ENCODE assay signal across 17 mouse cellular contexts in the genomic region with DNA sequence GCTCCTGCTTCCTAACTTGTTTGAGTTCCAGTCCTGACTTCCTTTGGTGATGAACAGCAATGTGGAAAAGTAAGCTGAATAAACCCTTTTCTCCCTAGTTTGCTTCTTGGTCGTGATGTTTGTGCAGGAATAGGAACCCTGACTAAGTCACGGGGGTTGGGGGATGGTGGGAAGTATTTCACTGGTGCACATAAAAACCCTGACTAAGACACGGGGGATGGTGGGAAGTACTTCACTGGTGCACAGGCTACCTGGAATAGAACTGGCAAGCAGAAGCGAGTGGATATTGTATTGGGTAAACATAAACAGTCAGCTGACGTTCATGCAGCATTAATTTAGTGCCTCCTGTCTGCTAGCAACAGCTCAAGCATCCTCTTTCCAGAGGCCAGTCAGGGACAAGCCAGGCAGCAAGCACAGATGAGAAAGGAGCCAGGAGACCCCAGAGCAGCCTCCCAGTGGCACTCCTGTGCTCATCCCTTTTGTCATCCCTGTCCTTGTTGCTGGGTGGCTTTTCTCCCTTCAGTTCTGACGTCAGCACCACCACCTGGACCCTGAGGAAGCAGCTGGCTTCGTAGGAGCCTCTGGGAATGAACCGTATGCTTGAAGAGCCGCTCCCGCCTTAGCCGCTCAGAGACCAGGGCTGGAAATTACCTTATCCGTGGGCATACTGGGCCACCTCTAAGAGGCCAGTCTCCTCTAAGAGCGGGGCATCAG. TPM values are rescaled to one million over a fixed set of nuclear protein-coding genes. Genes with fewer than 3 reads are reported as not detected.
DNase-seq lines count a peak whose midpoint lies in the region; ATAC-seq and TF ChIP-seq lines count a peak whose summit lies in the region.
"Had no signal": no experiment of that assay in that cellular context is flagged by ENCODE, and none has a peak within 500 bp of the region (broad histone marks: within the 10 kb centered on the region; RNA-seq: fewer than 3 reads in every experiment).

No protein-coding gene starts in this region.

- H3K9ac ChIP-seq in kidney, embryonic 14.5 days (ENCODE audit: low read depth, low read length) = peak overlapping the region; percentile 18; the same call in 1 of the 2 replicates
- no peak overlapping the region for H3K9ac ChIP-seq in midbrain, embryonic 16.5 days (ENCODE audit: low read depth, low read length)
- H3K9ac ChIP-seq in intestine, embryonic 16.5 days (ENCODE audit: low read depth, low read length) = 0 out of 2 replicates have a peak overlapping the region, but pooled peaks have one; percentile 10
- H3K9ac ChIP-seq in forebrain, embryonic 13.5 days = no peak overlapping the region
- H3K9ac ChIP-seq: liver, embryonic 14.5 days had no signal

- ATAC-seq in kidney, embryonic 14.5 days (ENCODE audit: low FRiP score, low TSS enrichment) = no peak
- no peak for ATAC-seq in midbrain, embryonic 16.5 days
- ATAC-seq in intestine, embryonic 16.5 days = no peak
- no peak for ATAC-seq in monocyte, adult 5-6 weeks (replicated peaks; ENCODE audit: insufficient number of reproducible peaks, low FRiP score, low TSS enrichment, poor library complexity, severe bottlenecking)
- ATAC-seq in forebrain, embryonic 13.5 days = no peak
- ATAC-seq: activated CD4-positive, CD25-positive, alpha-beta regulatory T cell, adult 4 months had no signal

- H3K4me1 ChIP-seq in kidney, embryonic 14.5 days (ENCODE audit: control insufficient read depth, insufficient read depth, low read length) = peaks cover 23% of the 10 kb centered on the region
- peaks cover 24% of the 10 kb centered on the region for H3K4me1 ChIP-seq in midbrain, embryonic 10.5 days
- H3K4me1 ChIP-seq in midbrain, embryonic 16.5 days (ENCODE audit: control insufficient read depth, insufficient read depth, low read length) = no peaks in the 10 kb centered on the region
- H3K4me1 ChIP-seq in intestine, embryonic 16.5 days (ENCODE audit: control insufficient read depth, insufficient read depth, low read length) = peaks cover 11% of the 10 kb centered on the region
- H3K4me1 ChIP-seq in small intestine, adult 2 months (ENCODE audit: control insufficient read depth, insufficient read depth, insufficient read length, low read length) = peaks cover 7% of the 10 kb centered on the region
- H3K4me1 ChIP-seq in forebrain, embryonic 13.5 days = no peaks in the 10 kb centered on the region

- WGBS in kidney, embryonic 14.5 days = 52% methylated on average over 13 of the region's 13 CpGs
- whole genome bisulfite sequencing in midbrain, embryonic 10.5 days = 76% methylated on average over 13 of the region's 13 CpGs
- 69% methylated on average over 13 of the region's 13 CpGs for WGBS in midbrain, embryonic 16.5 days
- 56% methylated on average over 13 of the region's 13 CpGs for WGBS in intestine, embryonic 16.5 days
- WGBS in small intestine, adult 2 months = 65% methylated on average over 13 of the region's 13 CpGs
- 74% methylated on average over 13 of the region's 13 CpGs for WGBS in forebrain, embryonic 13.5 days

- H3K4me2 ChIP-seq in kidney, embryonic 14.5 days (replicated peaks; ENCODE audit: low read depth, low read length) = no peak overlapping the region
- H3K4me2 ChIP-seq in midbrain, embryonic 16.5 days (ENCODE audit: low read length) = no peak overlapping the region
- no peak overlapping the region for H3K4me2 ChIP-seq in intestine, embryonic 16.5 days (ENCODE audit: low read depth, low read length)
- no peak overlapping the region for H3K4me2 ChIP-seq in forebrain, embryonic 13.5 days
- H3K4me2 ChIP-seq: heart, embryonic 11.5 days; midbrain, embryonic 11.5 days had no signal

- H3K36me3 ChIP-seq in kidney, embryonic 14.5 days (ENCODE audit: control insufficient read depth, insufficient read depth, low read length) = no peaks in the 10 kb centered on the region
- peaks cover 3% of the 10 kb centered on the region; the same call in 1 of the 2 replicates for H3K36me3 ChIP-seq in midbrain, embryonic 10.5 days
- H3K36me3 ChIP-seq in midbrain, embryonic 16.5 days (ENCODE audit: control insufficient read depth, insufficient read depth, low read length) = no peaks in the 10 kb centered on the region
- no peaks in the 10 kb centered on the region for H3K36me3 ChIP-seq in intestine, embryonic 16.5 days (ENCODE audit: control insufficient read depth, insufficient read depth, low read length)
- peaks cover 5% of the 10 kb centered on the region; the same call in 1 of the 2 replicates for H3K36me3 ChIP-seq in small intestine, adult 2 months (ENCODE audit: control insufficient read depth, insufficient read depth, low read length)
- H3K36me3 ChIP-seq in forebrain, embryonic 13.5 days (ENCODE audit: poor library complexity, severe bottlenecking) = no peaks in the 10 kb centered on the region

- DNase-seq in kidney, adult 8-10 months = no peak
- DNase-seq in midbrain, embryonic 10.5 days (ENCODE audit: low spot score) = no peak
- DNase-seq: cerebellum, adult 11 months; heart, postnatal 4 days; kidney, adult 9 months; lung, postnatal 14 days; thymus, adult 18-20 months had no signal

- TF ChIP-seq POLR2A in small intestine, adult 2 months (IDR thresholded peaks at IDR 0.05; ENCODE audit: low read depth, low read length) = no peak

- no peaks in the 10 kb centered on the region for H3K27me3 ChIP-seq in kidney, embryonic 14.5 days (ENCODE audit: control insufficient read depth, insufficient read depth, low read length)
- no peaks in the 10 kb centered on the region for H3K27me3 ChIP-seq in midbrain, embryonic 10.5 days (ENCODE audit: low read depth, poor library complexity, severe bottlenecking)
- no peaks in the 10 kb centered on the region for H3K27me3 ChIP-seq in midbrain, embryonic 16.5 days (ENCODE audit: control insufficient read depth, insufficient read depth, low read depth, low read length)
- H3K27me3 ChIP-seq in intestine, embryonic 16.5 days (replicated peaks; ENCODE audit: control insufficient read depth, insufficient read depth, low read length) = no peaks in the 10 kb centered on the region
- H3K27me3 ChIP-seq in small intestine, adult 2 months (ENCODE audit: control insufficient read depth, insufficient read depth, low read length) = no peaks in the 10 kb centered on the region
- no peaks in the 10 kb centered on the region for H3K27me3 ChIP-seq in forebrain, embryonic 13.5 days

- H3K27ac ChIP-seq in kidney, embryonic 14.5 days (ENCODE audit: low read depth, low read length) = no peak overlapping the region
- H3K27ac ChIP-seq in midbrain, embryonic 10.5 days (replicated peaks) = 0 out of 2 replicates have a peak overlapping the region, but pooled peaks have one; percentile 18
- H3K27ac ChIP-seq in midbrain, embryonic 16.5 days (ENCODE audit: low read length) = no peak overlapping the region
- peak overlapping the region; percentile 57 for H3K27ac ChIP-seq in intestine, embryonic 16.5 days (ENCODE audit: low read length)
- H3K27ac ChIP-seq in small intestine, adult 2 months (ENCODE audit: insufficient read depth, low read depth, low read length) = peak overlapping the region; percentile 18; the same call in 1 of the 2 replicates
- H3K27ac ChIP-seq in forebrain, embryonic 13.5 days = no peak overlapping the region
- H3K27ac ChIP-seq: liver, embryonic 14.5 days had no signal

- no peak overlapping the region for H3K4me3 ChIP-seq in kidney, embryonic 14.5 days (ENCODE audit: low read length)
- no peak overlapping the region for H3K4me3 ChIP-seq in midbrain, embryonic 10.5 days
- H3K4me3 ChIP-seq in midbrain, embryonic 16.5 days (ENCODE audit: low read depth, low read length) = no peak overlapping the region
- H3K4me3 ChIP-seq in intestine, embryonic 16.5 days (ENCODE audit: low read length) = no peak overlapping the region
- no peak overlapping the region for H3K4me3 ChIP-seq in small intestine, adult 2 months (ENCODE audit: low read depth, low read length)
- no peak overlapping the region for H3K4me3 ChIP-seq in forebrain, embryonic 13.5 days

- no peak for TF ChIP-seq CTCF in small intestine, adult 2 months (IDR thresholded peaks at IDR 0.05; ENCODE audit: extremely low read depth, insufficient read length, insufficient replicate concordance, low read depth, low read length)

- H3K9me3 ChIP-seq in kidney, embryonic 14.5 days (ENCODE audit: control insufficient read depth, low read length) = peaks cover 6% of the 10 kb centered on the region; the same call in 1 of the 2 replicates
- peaks cover 7% of the 10 kb centered on the region; the same call in 1 of the 2 replicates for H3K9me3 ChIP-seq in midbrain, embryonic 10.5 days (replicated peaks)
- H3K9me3 ChIP-seq in midbrain, embryonic 16.5 days (replicated peaks; ENCODE audit: control insufficient read depth, low read length, poor library complexity, severe bottlenecking) = no peaks in the 10 kb centered on the region
- no peaks in the 10 kb centered on the region; the same call in 1 of the 2 replicates for H3K9me3 ChIP-seq in intestine, embryonic 16.5 days (ENCODE audit: control insufficient read depth, low read length)
- no peaks in the 10 kb centered on the region for H3K9me3 ChIP-seq in forebrain, embryonic 13.5 days (replicated peaks)

RNA-seq across cellular contexts. Expression of a gene that starts 30.8 kb away (rescaled TPM):
- 2.3 and 3.5 TPM in 2 replicates for polyA plus RNA-seq in kidney, embryonic 14.5 days (2014; fragmentation: Nextera tagmentation; extraction: Ambion mirVana)
- polyA plus RNA-seq in midbrain, embryonic 10.5 days (2016; fragmentation: Nextera tagmentation; extraction: Ambion mirVana) = 1.5 and 1.7 TPM in 2 replicates
- polyA plus RNA-seq in midbrain, embryonic 16.5 days (2015; fragmentation: Nextera tagmentation; extraction: Ambion mirVana) = 1.2 and 1.6 TPM in 2 replicates
- polyA plus RNA-seq in intestine, embryonic 16.5 days (2015; fragmentation: Nextera tagmentation; extraction: Ambion mirVana) = 2.2 and 2.3 TPM in 2 replicates
- polyA plus RNA-seq in small intestine, adult 2 months (2012; rRNA removed) = 118 and 203 TPM in 2 replicates
- 4.7 to 13.9 TPM (median 9.0 TPM) in 3 replicates for total RNA-seq in monocyte, adult 5-6 weeks (2017)
- polyA plus RNA-seq in forebrain, embryonic 13.5 days (2015; fragmentation: Nextera tagmentation; extraction: Ambion mirVana) = 1.4 and 1.8 TPM in 2 replicates

RNA-seq across cellular contexts. Expression of a gene that starts 50.0 kb away (rescaled TPM):
- 24.1 and 31.9 TPM in 2 replicates for polyA plus RNA-seq in kidney, embryonic 14.5 days (2014; fragmentation: Nextera tagmentation; extraction: Ambion mirVana)
- polyA plus RNA-seq in midbrain, embryonic 10.5 days (2016; fragmentation: Nextera tagmentation; extraction: Ambion mirVana) = 28.2 and 30.8 TPM in 2 replicates
- polyA plus RNA-seq in midbrain, embryonic 16.5 days (2015; fragmentation: Nextera tagmentation; extraction: Ambion mirVana) = 25.2 and 26.3 TPM in 2 replicates
- polyA plus RNA-seq in intestine, embryonic 16.5 days (2015; fragmentation: Nextera tagmentation; extraction: Ambion mirVana) = 20.2 and 21.8 TPM in 2 replicates
- 13.3 and 16.6 TPM in 2 replicates for polyA plus RNA-seq in small intestine, adult 2 months (2012; rRNA removed)
- total RNA-seq in monocyte, adult 5-6 weeks (2017) = 8.8 to 18.2 TPM (median 13.0 TPM) in 3 replicates
- 22.6 and 24.6 TPM in 2 replicates for polyA plus RNA-seq in forebrain, embryonic 13.5 days (2015; fragmentation: Nextera tagmentation; extraction: Ambion mirVana)

RNA-seq across cellular contexts. Expression of a gene that starts 55.8 kb away (rescaled TPM):
- 2.7 and 3.5 TPM in 2 replicates for polyA plus RNA-seq in kidney, embryonic 14.5 days (2014; fragmentation: Nextera tagmentation; extraction: Ambion mirVana)
- polyA plus RNA-seq in midbrain, embryonic 10.5 days (2016; fragmentation: Nextera tagmentation; extraction: Ambion mirVana) = 3.1 TPM in 2 replicates
- 6.1 and 6.8 TPM in 2 replicates for polyA plus RNA-seq in midbrain, embryonic 16.5 days (2015; fragmentation: Nextera tagmentation; extraction: Ambion mirVana)
- polyA plus RNA-seq in intestine, embryonic 16.5 days (2015; fragmentation: Nextera tagmentation; extraction: Ambion mirVana) = 3.0 and 3.6 TPM in 2 replicates
- 4.0 and 7.0 TPM in 2 replicates for polyA plus RNA-seq in small intestine, adult 2 months (2012; rRNA removed)
- 96.3 to 128 TPM (median 103 TPM) in 3 replicates for total RNA-seq in monocyte, adult 5-6 weeks (2017)
- polyA plus RNA-seq in forebrain, embryonic 13.5 days (2015; fragmentation: Nextera tagmentation; extraction: Ambion mirVana) = 3.3 and 3.6 TPM in 2 replicates

Comparison
In these comparisons a context has a peak if more than half of its experiments do, and no peak if none do; other contexts are left out.
1. H3K27ac ChIP-seq: peak in midbrain, embryonic 10.5 days (single experiment), intestine, embryonic 16.5 days (single experiment) and small intestine, adult 2 months (single experiment); none in kidney, embryonic 14.5 days (single experiment), midbrain, embryonic 16.5 days (single experiment) and forebrain, embryonic 13.5 days (single experiment).
2. H3K9ac ChIP-seq: peak in kidney, embryonic 14.5 days (single experiment) and intestine, embryonic 16.5 days (single experiment); none in midbrain, embryonic 16.5 days (single experiment) and forebrain, embryonic 13.5 days (single experiment).
3. RNA of a gene that starts 30.8 kb away (polyA plus RNA-seq): 118 to 203 TPM in small intestine, adult 2 months; 2.3 to 3.5 TPM in kidney, embryonic 14.5 days, 2.2 to 2.3 TPM in intestine, embryonic 16.5 days, 1.4 to 1.8 TPM in forebrain, embryonic 13.5 days, 1.2 to 1.6 TPM in midbrain, embryonic 16.5 days and 1.5 to 1.7 TPM in midbrain, embryonic 10.5 days; every median in the first group is over 10 times any median in the second.